Mouse (Mus musculus) midbrain, embryonic 13.5 days (tissue): ENCODE results near the gene Gm38100. TPM values are rescaled to one million over a fixed set of nuclear protein-coding genes. Genes with fewer than 3 reads are reported as not detected.

Source experiments
- ATAC-seq: fragments of 200-750 bp; cut with Nextera tagmentation; 2 replicates; pipeline ENCODE4 v1.8.0; 2017; ENCODE audit warnings: mild to moderate bottlenecking, moderate TSS enrichment, moderate library complexity
- H3K27ac ChIP-seq: fragments of 300-500 bp; sonication (generic); 2 replicates; pipeline ENCODE4 v1.5.1; 2015; ENCODE audit warnings: inconsistent platforms, mild to moderate bottlenecking, moderate library complexity
- H3K27me3 ChIP-seq: fragments of 300-500 bp; sonication (generic); 2 replicates; pipeline ENCODE4 v1.6.1; 2015; ENCODE audit warnings: mild to moderate bottlenecking, inconsistent platforms
- H3K36me3 ChIP-seq: fragments of 300-500 bp; sonication (generic); 2 replicates; pipeline ENCODE4 v1.6.1; 2015; ENCODE audit warnings: mild to moderate bottlenecking, inconsistent platforms
- H3K4me1 ChIP-seq: fragments of 300-500 bp; sonication (generic); replicated peaks from 2 replicates; pipeline ENCODE4 v1.6.1; 2015; ENCODE audit warnings: inconsistent platforms
- H3K4me2 ChIP-seq: fragments of 300-500 bp; sonication (generic); replicated peaks from 2 replicates; pipeline ENCODE4 v1.6.1; 2015; ENCODE audit warnings: moderate library complexity, mild to moderate bottlenecking, inconsistent platforms
- H3K4me3 ChIP-seq: fragments of 300-500 bp; sonication (generic); replicated peaks from 2 replicates; pipeline ENCODE4 v1.5.1; 2015; ENCODE audit warnings: mild to moderate bottlenecking, inconsistent platforms
- H3K9ac ChIP-seq: fragments of 300-500 bp; sonication (generic); replicated peaks from 2 replicates; pipeline ENCODE4 v1.6.1; 2015; ENCODE audit warnings: mild to moderate bottlenecking, inconsistent platforms
- H3K9me3 ChIP-seq: fragments of 300-500 bp; sonication (generic); 2 replicates; pipeline ENCODE4 v1.6.1; 2016; ENCODE audit warnings: mild to moderate bottlenecking, inconsistent platforms
- WGBS: fragments of 180-500 bp; shearing (Covaris S2); methylation state at CpG from one replicate; pipeline ENCODE4 v1.1.7; 2015; 5-methylcytosine and 5-hydroxymethylcytosine counted together
- polyA plus RNA-seq: library from polyadenylated mRNA; unstranded; fragments of >200 nt; fragmentation: Nextera tagmentation; extraction: Ambion mirVana; gene quantifications from 2 replicates; pipeline ENCODE4 v1.2.1, GENCODE M21; 2015

The Gm38100 gene
- polyA plus RNA-seq, 1 experiment from 2014 or later = 0.12 TPM

GRCm38 (mm10) chr1:175923848-175924787 lies 4.0 kb downstream of the Gm38100 start:
- Histone ChIP-seq H3K9me3 (no peaks in the 10 kb centered on the region), H3K36me3 (no peaks in the 10 kb centered on the region), H3K27me3 (no peaks in the 10 kb centered on the region), H3K27ac (no peak overlapping the region), H3K4me2 (no peak overlapping the region), H3K9ac (no peak overlapping the region), H3K4me1 (no peaks in the 10 kb centered on the region), H3K4me3 (no peak overlapping the region)
- 55% methylated on average over 7 of the region's 7 CpGs for WGBS
- ATAC-seq = 0 out of 2 replicates have a peak, but pooled peaks have one; percentile 53

GRCm38 (mm10) chr1:175931391-175931790 lies 11.3 kb downstream of the Gm38100 start:
- no peak overlapping the region for H3K27ac ChIP-seq
- H3K4me1 ChIP-seq = no peaks in the 10 kb centered on the region; the same call in 1 of the 2 replicates
- H3K36me3 ChIP-seq = no peaks in the 10 kb centered on the region
- ATAC-seq = no peak
- 92% methylated on average over 5 of the region's 5 CpGs for WGBS
- no peak overlapping the region for H3K4me2 ChIP-seq
- H3K9ac ChIP-seq = no peak overlapping the region
- H3K27me3 ChIP-seq = no peaks in the 10 kb centered on the region
- no peaks in the 10 kb centered on the region for H3K9me3 ChIP-seq
- H3K4me3 ChIP-seq = no peak overlapping the region

GRCm38 (mm10) chr1:175936282-175936737 lies 16.2 kb downstream of the Gm38100 start:
- H3K9ac ChIP-seq = 0 out of 2 replicates have a peak overlapping the region, but pooled peaks have one; percentile 40
- no peak overlapping the region for H3K27ac ChIP-seq
- WGBS = 11% methylated on average over 11 of the region's 11 CpGs
- H3K36me3 ChIP-seq = no peaks in the 10 kb centered on the region
- peak; percentile 86 for ATAC-seq
- H3K4me2 ChIP-seq = peak overlapping the region; percentile 51
- H3K9me3 ChIP-seq = no peaks in the 10 kb centered on the region
- no peaks in the 10 kb centered on the region; the same call in 1 of the 2 replicates for H3K4me1 ChIP-seq
- no peaks in the 10 kb centered on the region for H3K27me3 ChIP-seq
- H3K4me3 ChIP-seq = 0 out of 2 replicates have a peak overlapping the region, but pooled peaks have one; percentile 17

GRCm38 (mm10) chr1:175938731-175939130 lies 18.6 kb downstream of the Gm38100 start:
- Histone ChIP-seq H3K9ac (no peak overlapping the region), H3K4me3 (no peak overlapping the region), H3K4me1 (no peaks in the 10 kb centered on the region; the same call in 1 of the 2 replicates), H3K4me2 (no peak overlapping the region), H3K27me3 (no peaks in the 10 kb centered on the region), H3K9me3 (no peaks in the 10 kb centered on the region), H3K36me3 (no peaks in the 10 kb centered on the region), H3K27ac (no peak overlapping the region)
- 78% methylated on average over 3 of the region's 3 CpGs for whole genome bisulfite sequencing
- ATAC-seq = no peak

- Histone ChIP-seq H3K36me3 (no peaks in the 10 kb centered on the region), H3K4me2 (no peak overlapping the region), H3K27ac (no peak overlapping the region), H3K4me1 (no peaks in the 10 kb centered on the region), H3K9me3 (no peaks in the 10 kb centered on the region), H3K9ac (no peak overlapping the region), H3K27me3 (no peaks in the 10 kb centered on the region), H3K4me3 (no peak overlapping the region)
- ATAC-seq = no peak
- WGBS = 93% methylated on average over 7 of the region's 7 CpGs
Measured at GRCm38 (mm10) chr1:175943168-175943567, 23.0 kb downstream of the Gm38100 start.

- Histone ChIP-seq H3K4me3 (no peak overlapping the region), H3K4me2 (no peak overlapping the region), H3K9ac (no peak overlapping the region), H3K36me3 (no peaks in the 10 kb centered on the region), H3K4me1 (no peaks in the 10 kb centered on the region), H3K27me3 (no peaks in the 10 kb centered on the region), H3K9me3 (no peaks in the 10 kb centered on the region), H3K27ac (no peak overlapping the region)
- ATAC-seq = no peak
- 77% methylated on average over 4 of the region's 4 CpGs for WGBS
Measured at GRCm38 (mm10) chr1:175946718-175947315, 26.7 kb downstream of the Gm38100 start.

- H3K9me3 ChIP-seq = no peaks in the 10 kb centered on the region
- ATAC-seq = no peak
- H3K36me3 ChIP-seq = no peaks in the 10 kb centered on the region
- no peaks in the 10 kb centered on the region for H3K27me3 ChIP-seq
- WGBS = 86% methylated on average over 3 of the region's 3 CpGs
- no peaks in the 10 kb centered on the region for H3K4me1 ChIP-seq
- no peak overlapping the region for H3K27ac ChIP-seq
- H3K4me2 ChIP-seq = no peak overlapping the region
- no peak overlapping the region for H3K4me3 ChIP-seq
- H3K9ac ChIP-seq = no peak overlapping the region
Measured at GRCm38 (mm10) chr1:175950421-175950820, 30.3 kb downstream of the Gm38100 start.

GRCm38 (mm10) chr1:175950851-175951250 lies 30.7 kb downstream of the Gm38100 start:
- H3K36me3 ChIP-seq = no peaks in the 10 kb centered on the region
- no peak overlapping the region for H3K4me2 ChIP-seq
- WGBS = 85% methylated on average over 2 of the region's 2 CpGs
- no peak overlapping the region for H3K4me3 ChIP-seq
- no peaks in the 10 kb centered on the region for H3K9me3 ChIP-seq
- ATAC-seq = no peak
- no peak overlapping the region for H3K27ac ChIP-seq
- H3K9ac ChIP-seq = no peak overlapping the region
- no peaks in the 10 kb centered on the region for H3K27me3 ChIP-seq
- no peaks in the 10 kb centered on the region for H3K4me1 ChIP-seq

- H3K4me1 ChIP-seq = no peaks in the 10 kb centered on the region
- H3K9me3 ChIP-seq = no peaks in the 10 kb centered on the region
- H3K9ac ChIP-seq = no peak overlapping the region
- no peak for ATAC-seq
- no peaks in the 10 kb centered on the region for H3K36me3 ChIP-seq
- H3K4me2 ChIP-seq = no peak overlapping the region
- WGBS = 94% methylated on average over 2 of the region's 2 CpGs
- no peak overlapping the region for H3K27ac ChIP-seq
- H3K4me3 ChIP-seq = no peak overlapping the region
- H3K27me3 ChIP-seq = no peaks in the 10 kb centered on the region
Measured at GRCm38 (mm10) chr1:175961786-175962185, 41.7 kb downstream of the Gm38100 start.

- H3K4me2 ChIP-seq = no peak overlapping the region
- no peak overlapping the region for H3K27ac ChIP-seq
- H3K4me3 ChIP-seq = no peak overlapping the region
- H3K36me3 ChIP-seq = no peaks in the 10 kb centered on the region
- H3K9me3 ChIP-seq = no peaks in the 10 kb centered on the region
- ATAC-seq = no peak
- no peak overlapping the region for H3K9ac ChIP-seq
- no peaks in the 10 kb centered on the region for H3K4me1 ChIP-seq
- WGBS = 89% methylated on average over 5 of the region's 5 CpGs
- no peaks in the 10 kb centered on the region for H3K27me3 ChIP-seq
Measured at GRCm38 (mm10) chr1:175967004-175967745, 47.0 kb downstream of the Gm38100 start.

GRCm38 (mm10) chr1:175970710-175971109 lies 50.6 kb downstream of the Gm38100 start:
- 67% methylated on average over 5 of the region's 5 CpGs for WGBS
- H3K9me3 ChIP-seq = no peaks in the 10 kb centered on the region
- no peak for ATAC-seq
- H3K27ac ChIP-seq = no peak overlapping the region
- H3K4me3 ChIP-seq = no peak overlapping the region
- no peaks in the 10 kb centered on the region for H3K27me3 ChIP-seq
- no peak overlapping the region for H3K9ac ChIP-seq
- no peaks in the 10 kb centered on the region for H3K4me1 ChIP-seq
- no peak overlapping the region for H3K4me2 ChIP-seq
- H3K36me3 ChIP-seq = no peaks in the 10 kb centered on the region
